Mouse (Mus musculus) heart, postnatal 0 days (tissue): ENCODE measurements at regions not wholly inside any gene's neighbourhood (a gene's known extent, or its start where the extent isn't known, plus 50 kb on each side); places are given as distances from the start of the nearest gene placed in this dataset.

ENCODE experiments used
- ATAC-seq: fragments of 200-750 bp; cut with Nextera tagmentation; 2 replicates; pipeline ENCODE4 v1.8.0; 2017; ENCODE audit warnings: low read depth, moderate number of reproducible peaks, moderate library complexity; ENCODE audit not compliant: insufficient read depth
- DNase-seq: peaks from one replicate; pipeline ENCODE4 v3.0.0-alpha.2; 2016; ENCODE audit warnings: low spot score
- H3K27ac ChIP-seq: fragments of 300-500 bp; sonication (generic); 2 replicates; pipeline ENCODE4 v1.5.1; 2014; ENCODE audit warnings: low read depth, mild to moderate bottlenecking
- H3K27me3 ChIP-seq: fragments of 300-500 bp; sonication (generic); 2 replicates; pipeline ENCODE4 v1.6.1; 2014; ENCODE audit warnings: low read length, mixed read lengths; ENCODE audit not compliant: control insufficient read depth, insufficient read depth
- H3K36me3 ChIP-seq: fragments of 300-500 bp; sonication (generic); replicated peaks from 2 replicates; pipeline ENCODE4 v1.6.1; 2014; ENCODE audit warnings: low read length, mixed read lengths; ENCODE audit not compliant: control insufficient read depth, insufficient read depth
- H3K4me1 ChIP-seq: fragments of 300-500 bp; sonication (generic); 2 replicates; pipeline ENCODE4 v1.6.1; 2014; ENCODE audit warnings: antibody characterized with exemption; ENCODE audit not compliant: control insufficient read depth, insufficient read depth
- H3K4me2 ChIP-seq: fragments of 300-500 bp; sonication (generic); 2 replicates; pipeline ENCODE4 v1.6.1; 2014; ENCODE audit warnings: low read depth, mild to moderate bottlenecking, low read length, moderate library complexity
- H3K4me3 ChIP-seq: fragments of 300-500 bp; sonication (generic); 2 replicates; pipeline ENCODE4 v1.5.1; 2014; ENCODE audit warnings: low read depth, low read length
- H3K9ac ChIP-seq: fragments of 300-500 bp; sonication (generic); replicated peaks from 2 replicates; pipeline ENCODE4 v1.6.1; 2014; ENCODE audit warnings: low read depth, low read length, mixed read lengths
- H3K9me3 ChIP-seq: fragments of 300-500 bp; sonication (generic); replicated peaks from 2 replicates; pipeline ENCODE4 v1.6.1; 2016; ENCODE audit warnings: low read length; ENCODE audit not compliant: control insufficient read depth
- CTCF ChIP-seq: IDR thresholded peaks from 2 replicates; pipeline ENCODE4 v1.5.1; 2016; ENCODE audit warnings: antibody characterized with exemption, control low read depth, low read depth
- EP300 ChIP-seq: IDR thresholded peaks from 2 replicates; pipeline ENCODE4 v1.6.1; 2016; ENCODE audit warnings: antibody characterized with exemption, low read depth
- WGBS: fragments of 180-500 bp; shearing (Covaris S2); extraction: QIAGEN DNeasy Blood & Tissue Kit; methylation state at CpG from one replicate; pipeline ENCODE4 v1.1.7; 2014; 5-methylcytosine and 5-hydroxymethylcytosine counted together

DNA sequence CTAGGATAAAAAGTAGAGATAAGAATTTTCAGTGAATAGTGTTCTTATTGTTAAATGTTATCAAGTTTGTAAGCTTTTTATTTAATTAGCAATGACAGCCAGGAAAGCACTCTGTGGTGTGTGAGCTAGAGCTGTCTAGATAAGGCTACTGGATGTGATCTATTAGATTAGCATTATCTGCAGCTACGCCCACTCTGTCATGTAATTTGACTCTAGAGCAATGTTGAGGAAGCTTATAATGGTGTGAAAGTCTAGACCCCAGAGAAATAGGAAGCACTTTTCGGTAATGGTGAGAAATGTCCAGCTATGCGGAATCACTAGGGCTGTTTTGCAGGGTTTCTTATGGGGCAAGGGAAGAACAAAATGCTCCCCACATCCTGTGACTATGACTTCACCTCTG is 410.2 kb downstream of the Gm9195 start:
- Histone ChIP-seq H3K4me3 (no peak overlapping the region), H3K27me3 (no peaks in the 10 kb centered on the region), H3K4me2 (no peak overlapping the region), H3K36me3 (no peaks in the 10 kb centered on the region), H3K27ac (no peak overlapping the region), H3K9ac (no peak overlapping the region), H3K9me3 (no peaks in the 10 kb centered on the region), H3K4me1 (no peaks in the 10 kb centered on the region)
- 34% methylated on average over 3 of the region's 3 CpGs for WGBS
- TF ChIP-seq EP300, result no peak
- TF ChIP-seq CTCF, result no peak
- DNase-seq, result no peak
- ATAC-seq, result no peak

- no peak for ATAC-seq
- WGBS, result 79% methylated on average over 12 of the region's 12 CpGs
These were observed 427.4 kb downstream of the Gm9195 start for GRCm38 (mm10) chr14:72064111-72064812.

GRCm38 (mm10) chr14:72042881-72043236 is 448.8 kb downstream of the Gm9195 start:
- Histone ChIP-seq H3K36me3 (no peaks in the 10 kb centered on the region), H3K4me3 (no peak overlapping the region), H3K9ac (no peak overlapping the region), H3K27ac (no peak overlapping the region), H3K27me3 (no peaks in the 10 kb centered on the region), H3K4me1 (no peaks in the 10 kb centered on the region), H3K4me2 (no peak overlapping the region), H3K9me3 (no peaks in the 10 kb centered on the region)
- no peak for TF ChIP-seq CTCF
- TF ChIP-seq EP300, result no peak
- WGBS, result 28% methylated on average over 2 of the region's 2 CpGs
- DNase-seq, result no peak
- ATAC-seq, result no peak

More at GRCm38 (mm10) chr14:72064111-72064812, 427.4 kb downstream of the Gm9195 start:
- H3K9ac ChIP-seq, result no peak overlapping the region
- H3K9me3 ChIP-seq, result no peaks in the 10 kb centered on the region
- no peaks in the 10 kb centered on the region for H3K27me3 ChIP-seq
- no peak overlapping the region for H3K27ac ChIP-seq
- no peak overlapping the region for H3K4me2 ChIP-seq
- DNase-seq, result no peak
- no peaks in the 10 kb centered on the region for H3K4me1 ChIP-seq
- H3K4me3 ChIP-seq, result no peak overlapping the region
- no peaks in the 10 kb centered on the region for H3K36me3 ChIP-seq
- TF ChIP-seq EP300 (no peak), CTCF (no peak)

DNA sequence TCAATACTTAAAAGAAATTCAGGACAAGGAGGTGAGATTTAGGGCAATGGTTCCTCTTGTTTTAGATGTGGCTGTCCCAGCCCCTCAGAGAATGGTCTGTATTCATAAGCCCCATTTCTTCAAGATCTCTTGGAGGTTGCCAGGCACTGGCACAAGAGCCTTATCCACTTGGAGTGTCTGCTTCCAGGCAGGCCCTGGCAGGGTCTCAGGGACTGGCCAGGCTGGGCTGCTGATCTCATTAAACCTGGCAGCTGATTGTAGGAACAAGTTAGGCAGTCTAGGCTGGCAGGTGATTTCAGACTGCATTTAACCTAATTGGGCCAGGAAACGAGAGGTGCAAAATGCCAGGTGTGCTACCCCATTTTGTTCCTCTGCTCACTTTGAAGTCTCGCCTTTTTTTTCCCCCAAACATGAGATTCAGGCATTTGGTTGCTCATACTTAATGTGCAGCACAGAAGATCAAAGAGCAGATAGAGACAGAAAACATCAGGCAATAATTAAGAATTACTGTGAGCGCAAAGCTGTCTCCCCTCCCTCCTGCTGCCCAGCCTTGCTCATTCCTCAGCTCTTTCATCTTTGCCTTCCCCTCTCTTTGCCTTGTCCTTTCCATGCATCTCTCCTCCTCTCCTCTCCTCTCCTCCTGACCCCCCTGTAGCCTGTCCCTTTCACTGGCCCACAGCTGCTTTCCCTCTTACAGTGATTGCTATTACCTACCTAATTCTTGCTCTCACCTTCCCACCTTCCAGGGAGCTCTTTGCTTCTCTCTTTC is 449.3 kb downstream of the Gm9195 start:
- 60% methylated on average over 3 of the region's 3 CpGs for WGBS
- DNase-seq (no peak), ATAC-seq (no peak)
- no peaks in the 10 kb centered on the region for H3K9me3 ChIP-seq
- H3K4me2 ChIP-seq, result no peak overlapping the region
- no peak overlapping the region for H3K27ac ChIP-seq
- no peak overlapping the region for H3K9ac ChIP-seq
- no peaks in the 10 kb centered on the region for H3K27me3 ChIP-seq
- H3K4me1 ChIP-seq, result no peaks in the 10 kb centered on the region
- H3K36me3 ChIP-seq, result no peaks in the 10 kb centered on the region
- no peak for TF ChIP-seq EP300
- TF ChIP-seq CTCF, result no peak
- no peak overlapping the region for H3K4me3 ChIP-seq

DNA sequence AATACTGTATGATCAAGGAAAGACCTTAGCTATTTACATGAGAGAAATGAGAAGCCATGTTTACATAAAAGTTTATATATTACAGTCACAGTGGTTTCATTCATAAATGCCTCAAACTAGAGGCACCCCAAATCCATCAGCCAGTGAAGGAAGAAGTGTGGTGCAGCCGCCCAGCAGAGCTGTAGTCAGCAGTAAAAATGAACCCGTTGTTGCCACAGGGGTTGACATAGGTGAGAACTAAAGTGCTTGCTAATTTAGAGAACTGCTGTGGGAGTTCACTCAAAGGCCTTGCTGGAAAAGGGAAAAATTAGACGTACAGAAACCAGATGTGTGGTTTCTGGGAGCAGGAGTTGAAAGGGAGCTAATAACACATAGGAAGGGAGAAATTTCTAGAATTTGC is 461.2 kb downstream of the Gm9195 start:
- H3K4me2 ChIP-seq, result no peak overlapping the region
- H3K9me3 ChIP-seq, result no peaks in the 10 kb centered on the region
- no peak overlapping the region for H3K9ac ChIP-seq
- ATAC-seq (no peak), DNase-seq (no peak)
- no peaks in the 10 kb centered on the region for H3K36me3 ChIP-seq
- no peak overlapping the region for H3K4me3 ChIP-seq
- TF ChIP-seq CTCF, result no peak
- TF ChIP-seq EP300, result no peak
- 60% methylated on average over 3 of the region's 3 CpGs for WGBS
- H3K27me3 ChIP-seq, result no peaks in the 10 kb centered on the region
- H3K4me1 ChIP-seq, result no peaks in the 10 kb centered on the region
- H3K27ac ChIP-seq, result no peak overlapping the region
